Mouse (Mus musculus) spleen, adult 2 months (tissue): ENCODE data around the gene Etl4. TPM values are rescaled to one million over a fixed set of nuclear protein-coding genes. Genes with fewer than 3 reads are reported as not detected.

Experiments used
- DNase-seq, 2 experiments: peaks; one replicate each; pipeline versions ENCODE4 v3.0.0 to v3.0.0-alpha.2; 2012 to 2021; ENCODE audit warnings: low spot score in 2 of 2, low read depth in 1 of 2
- H3K27ac ChIP-seq: fragments of 200-500 bp; 2 replicates; pipeline ENCODE4 v1.5.1; 2012; ENCODE audit warnings: low read length, inconsistent platforms; ENCODE audit not compliant: insufficient read depth
- H3K27me3 ChIP-seq: fragments of 200-500 bp; 2 replicates; pipeline ENCODE4 v1.6.1; 2012; ENCODE audit warnings: mild to moderate bottlenecking, moderate library complexity, low read length, inconsistent platforms; ENCODE audit not compliant: control insufficient read depth, insufficient read depth
- H3K36me3 ChIP-seq: fragments of 200-500 bp; 2 replicates; pipeline ENCODE4 v1.6.1; 2012; ENCODE audit warnings: mild to moderate bottlenecking, low read length, inconsistent platforms; ENCODE audit not compliant: control insufficient read depth, insufficient read depth
- H3K4me1 ChIP-seq: fragments of 200-500 bp; 2 replicates; pipeline ENCODE4 v1.6.1; 2011; ENCODE audit warnings: inconsistent platforms; ENCODE audit not compliant: control insufficient read depth, insufficient read depth, insufficient read length
- H3K4me3 ChIP-seq: fragments of 200-500 bp; 2 replicates; pipeline ENCODE4 v1.5.1; 2011; ENCODE audit warnings: mild to moderate bottlenecking, inconsistent platforms; ENCODE audit not compliant: insufficient read depth, insufficient read length; ENCODE audit errors: extremely low read depth
- CTCF ChIP-seq: fragments of 200-500 bp; IDR thresholded peaks from 2 replicates; pipeline ENCODE4 v1.5.1; 2011; ENCODE audit warnings: mild to moderate bottlenecking, inconsistent platforms; ENCODE audit not compliant: insufficient read depth, insufficient read length, insufficient replicate concordance; ENCODE audit errors: extremely low read depth
- POLR2A ChIP-seq: fragments of 200-500 bp; IDR thresholded peaks from 2 replicates; pipeline ENCODE4 v1.6.1; 2011; ENCODE audit warnings: low read depth, low read length, inconsistent platforms
- WGBS: fragments of 180-500 bp; shearing (Covaris S2); methylation state at CpG from one replicate; pipeline ENCODE4 v1.1.7; 2018; 5-methylcytosine and 5-hydroxymethylcytosine counted together
- polyA plus RNA-seq: library from polyadenylated mRNA; depleted of rRNA; stranded (reverse); fragments of >200 nt; gene quantifications from 2 replicates; pipeline ENCODE4 v1.2.3, GENCODE M21; 2012

The Etl4 gene
- polyA plus RNA-seq, 1 experiment = 5.3 TPM

DNA sequence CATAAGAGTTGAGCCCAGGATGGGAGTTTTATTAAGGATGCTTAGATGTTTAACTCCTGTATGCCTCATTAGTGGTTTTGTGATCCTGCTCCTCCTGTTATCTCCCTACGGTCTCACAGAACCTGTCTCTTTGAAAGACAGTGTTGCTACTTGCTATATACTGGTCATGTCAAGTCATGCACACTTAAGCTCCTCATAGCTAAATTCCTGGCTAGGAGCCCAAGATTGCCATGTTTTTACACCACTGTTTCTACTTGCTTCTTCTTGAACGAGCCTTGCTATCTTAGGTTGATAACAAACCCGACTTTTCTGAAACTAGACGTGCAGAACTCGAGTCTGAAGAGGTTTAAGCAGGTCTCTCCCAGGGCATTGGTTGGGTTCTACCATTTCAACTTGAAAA is 710.3 kb downstream of the Etl4 start:
- no peak overlapping the region for H3K4me3 ChIP-seq
- H3K27me3 ChIP-seq = no peaks in the 10 kb centered on the region
- H3K4me1 ChIP-seq = no peaks in the 10 kb centered on the region
- TF ChIP-seq CTCF (no peak), POLR2A (no peak)
- no peaks in the 10 kb centered on the region for H3K36me3 ChIP-seq
- WGBS = 84% methylated on average over 5 of the region's 5 CpGs
- no peak for DNase-seq
- H3K27ac ChIP-seq = no peak overlapping the region

DNA sequence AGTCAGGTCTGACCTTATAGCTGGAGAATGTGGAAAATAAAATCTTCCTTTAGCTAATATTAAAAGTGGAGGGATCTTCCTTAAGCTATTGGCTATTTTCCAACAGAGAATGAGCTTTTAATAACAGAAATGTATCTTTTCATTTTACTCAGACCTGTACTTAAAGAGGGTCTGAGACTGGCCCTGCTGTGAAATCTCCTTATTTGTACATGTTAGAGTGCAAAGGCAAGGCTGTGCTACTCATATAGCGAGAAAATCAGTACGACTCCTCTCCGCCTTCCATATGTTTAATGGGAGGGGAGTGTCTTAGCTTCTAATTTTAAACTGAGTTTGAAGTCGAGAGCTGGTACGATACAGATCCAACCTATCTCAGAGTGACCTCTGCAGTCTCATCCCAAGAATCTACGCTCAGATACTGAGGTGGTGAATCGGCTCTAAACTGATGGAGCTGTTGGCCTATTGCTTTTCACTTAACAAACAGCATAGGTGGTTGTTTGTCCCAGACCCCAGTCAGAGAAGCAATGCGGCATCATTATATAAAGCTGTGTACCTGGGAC is 719.7 kb downstream of the Etl4 start:
- TF ChIP-seq CTCF (no peak), POLR2A (no peak)
- Histone ChIP-seq H3K36me3 (no peaks in the 10 kb centered on the region), H3K4me1 (no peaks in the 10 kb centered on the region), H3K27ac (no peak overlapping the region), H3K4me3 (no peak overlapping the region), H3K27me3 (no peaks in the 10 kb centered on the region)
- DNase-seq = no peak
- 94% methylated on average over 8 of the region's 8 CpGs for WGBS

GRCm38 (mm10) chr2:20638604-20639003 is 729.0 kb downstream of the Etl4 start:
- no peak for TF ChIP-seq CTCF
- no peak for TF ChIP-seq POLR2A
- H3K27me3 ChIP-seq = no peaks in the 10 kb centered on the region
- H3K4me1 ChIP-seq = no peaks in the 10 kb centered on the region
- H3K4me3 ChIP-seq = no peak overlapping the region
- DNase-seq = no peak
- H3K27ac ChIP-seq = no peak overlapping the region
- no peaks in the 10 kb centered on the region for H3K36me3 ChIP-seq
- 82% methylated on average over 3 of the region's 3 CpGs for WGBS

- TF ChIP-seq CTCF = no peak
- TF ChIP-seq POLR2A = no peak
- DNase-seq = no peak
- H3K4me3 ChIP-seq = no peak overlapping the region
Observed at GRCm38 (mm10) chr2:20639721-20640120, 730.1 kb downstream of the Etl4 start.

DNA sequence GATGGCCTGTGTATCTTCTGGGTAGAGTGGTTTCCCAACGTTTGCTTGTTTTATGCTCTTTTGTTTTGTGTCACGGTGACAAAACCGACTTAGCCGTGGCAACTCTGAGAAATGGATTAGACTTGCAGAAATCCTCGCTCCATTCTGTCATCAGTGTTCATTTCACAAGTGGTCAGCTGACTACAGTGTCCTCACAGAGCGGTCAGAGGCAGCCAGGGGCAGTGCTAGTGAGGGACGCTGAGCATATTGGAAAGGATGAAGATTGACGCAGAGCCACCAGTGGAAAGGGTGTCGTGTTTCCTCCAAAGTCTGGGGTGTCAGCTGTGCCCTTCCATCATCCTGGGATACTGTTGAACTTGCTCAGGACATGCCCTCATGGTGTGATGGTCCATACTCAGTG is 733.2 kb downstream of the Etl4 start:
- Histone ChIP-seq H3K27me3 (no peaks in the 10 kb centered on the region), H3K36me3 (no peaks in the 10 kb centered on the region), H3K4me1 (no peaks in the 10 kb centered on the region), H3K4me3 (no peak overlapping the region), H3K27ac (no peak overlapping the region)
- WGBS = 80% methylated on average over 9 of the region's 9 CpGs
- TF ChIP-seq POLR2A = no peak
- TF ChIP-seq CTCF = no peak
- no peak for DNase-seq

More at GRCm38 (mm10) chr2:20639721-20640120, 730.1 kb downstream of the Etl4 start:
- Histone ChIP-seq H3K4me1 (no peaks in the 10 kb centered on the region), H3K27me3 (no peaks in the 10 kb centered on the region), H3K27ac (no peak overlapping the region), H3K36me3 (no peaks in the 10 kb centered on the region)
- WGBS = 75% methylated on average over 2 of the region's 2 CpGs

DNA sequence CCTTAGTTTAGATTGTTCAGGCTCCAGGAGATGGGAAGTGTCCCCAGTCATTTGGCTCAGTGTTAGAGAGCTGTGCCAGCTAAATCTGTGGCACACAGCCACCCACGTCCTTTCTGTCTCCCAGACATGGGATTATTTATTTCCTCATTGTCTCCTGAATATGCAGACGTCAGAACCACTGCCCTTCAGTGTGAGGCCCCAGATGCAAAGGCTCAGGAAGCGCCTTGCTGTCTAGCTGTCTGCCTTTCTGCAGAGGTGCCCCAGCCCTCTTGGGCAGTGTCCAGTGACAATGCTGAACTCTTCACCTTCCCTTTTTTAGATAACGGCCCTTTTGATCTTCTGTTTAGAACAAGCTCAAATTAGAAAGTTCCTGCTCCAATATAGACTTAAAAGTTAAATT is 740.2 kb downstream of the Etl4 start:
- Histone ChIP-seq H3K27me3 (no peaks in the 10 kb centered on the region), H3K4me3 (no peak overlapping the region), H3K4me1 (no peaks in the 10 kb centered on the region), H3K27ac (no peak overlapping the region), H3K36me3 (no peaks in the 10 kb centered on the region)
- TF ChIP-seq POLR2A (no peak), CTCF (no peak)
- WGBS = 24% methylated on average over 4 of the region's 4 CpGs
- no peak for DNase-seq

DNA sequence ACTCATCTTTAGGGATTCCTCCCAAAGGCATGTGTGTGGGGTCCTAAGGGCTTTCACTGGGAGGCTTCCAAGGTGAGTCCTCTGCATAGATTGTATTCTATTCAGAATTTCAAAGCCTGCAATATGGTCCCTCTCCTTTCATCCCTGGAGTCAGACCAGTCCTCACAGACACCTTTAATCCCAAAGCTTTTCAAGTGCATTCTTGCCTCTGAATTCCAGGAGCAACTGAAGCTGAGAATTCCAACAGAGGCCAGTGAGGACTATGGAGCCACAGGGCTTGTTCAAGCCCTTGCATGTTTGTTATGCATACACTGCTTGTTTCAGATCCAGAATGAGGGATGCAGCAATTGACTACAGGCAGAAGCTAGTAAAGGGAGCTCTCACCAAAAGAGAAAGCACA is 743.5 kb downstream of the Etl4 start:
- Histone ChIP-seq H3K4me3 (no peak overlapping the region), H3K27ac (no peak overlapping the region), H3K36me3 (no peaks in the 10 kb centered on the region), H3K4me1 (no peaks in the 10 kb centered on the region), H3K27me3 (no peaks in the 10 kb centered on the region)
- TF ChIP-seq POLR2A = no peak
- no peak for TF ChIP-seq CTCF
- no peak for DNase-seq
